Mouse (Mus musculus): ENCODE data around the gene S1pr5. TPM values are rescaled to one million over a fixed set of nuclear protein-coding genes. Genes with fewer than 3 reads are reported as not detected.

The S1pr5 gene
- polyA plus RNA-seq, 1 experiment from 2014 or later = 0.31 TPM

DNA sequence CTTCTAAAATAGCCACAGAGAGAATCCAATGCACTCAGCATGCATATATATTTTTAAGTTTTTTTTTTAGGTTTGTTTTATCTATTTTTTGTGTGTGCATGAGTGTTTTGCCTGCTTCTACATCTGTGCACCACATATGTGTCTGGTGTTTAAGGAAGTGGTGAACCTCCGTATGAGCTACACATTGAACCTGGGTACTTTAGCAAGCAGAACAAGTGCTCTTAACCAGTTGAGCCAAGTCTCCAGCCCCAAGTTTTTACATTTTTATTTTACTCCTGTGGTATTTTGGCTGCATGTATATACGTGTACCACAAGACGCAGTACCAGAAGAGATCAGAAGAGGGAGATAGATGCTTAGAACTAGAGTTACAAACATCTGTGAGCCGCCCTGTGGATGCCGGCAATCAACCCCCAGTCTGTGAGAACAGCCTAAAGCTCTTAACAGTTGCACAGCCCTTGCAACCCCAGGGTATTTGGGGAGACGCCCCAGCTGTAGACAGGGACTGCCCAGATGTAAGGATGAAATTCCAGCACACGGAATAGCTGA lies 26.8 kb downstream of the S1pr5 start:
- no peak overlapping the region for H3K9ac ChIP-seq (replicated peaks)
- peaks cover 6% of the 10 kb centered on the region; the same call in 1 of the 2 replicates for H3K9me3 ChIP-seq
- H3K4me1 ChIP-seq (replicated peaks) = peaks cover 15% of the 10 kb centered on the region
- ATAC-seq (ENCODE audit: insufficient number of reproducible peaks, insufficient read depth, low FRiP score, low TSS enrichment, low read depth) = peak; percentile 18; the same call in 1 of the 2 replicates
- no peaks in the 10 kb centered on the region for H3K36me3 ChIP-seq
- H3K27me3 ChIP-seq = no peaks in the 10 kb centered on the region; the same call in 1 of the 2 replicates
- H3K4me3 ChIP-seq (replicated peaks) = no peak overlapping the region
- 21% methylated on average over 7 of the region's 7 CpGs for WGBS
- H3K27ac ChIP-seq = no peak overlapping the region
- peak overlapping the region; percentile 43; the same call in 1 of the 2 replicates for H3K4me2 ChIP-seq

DNA sequence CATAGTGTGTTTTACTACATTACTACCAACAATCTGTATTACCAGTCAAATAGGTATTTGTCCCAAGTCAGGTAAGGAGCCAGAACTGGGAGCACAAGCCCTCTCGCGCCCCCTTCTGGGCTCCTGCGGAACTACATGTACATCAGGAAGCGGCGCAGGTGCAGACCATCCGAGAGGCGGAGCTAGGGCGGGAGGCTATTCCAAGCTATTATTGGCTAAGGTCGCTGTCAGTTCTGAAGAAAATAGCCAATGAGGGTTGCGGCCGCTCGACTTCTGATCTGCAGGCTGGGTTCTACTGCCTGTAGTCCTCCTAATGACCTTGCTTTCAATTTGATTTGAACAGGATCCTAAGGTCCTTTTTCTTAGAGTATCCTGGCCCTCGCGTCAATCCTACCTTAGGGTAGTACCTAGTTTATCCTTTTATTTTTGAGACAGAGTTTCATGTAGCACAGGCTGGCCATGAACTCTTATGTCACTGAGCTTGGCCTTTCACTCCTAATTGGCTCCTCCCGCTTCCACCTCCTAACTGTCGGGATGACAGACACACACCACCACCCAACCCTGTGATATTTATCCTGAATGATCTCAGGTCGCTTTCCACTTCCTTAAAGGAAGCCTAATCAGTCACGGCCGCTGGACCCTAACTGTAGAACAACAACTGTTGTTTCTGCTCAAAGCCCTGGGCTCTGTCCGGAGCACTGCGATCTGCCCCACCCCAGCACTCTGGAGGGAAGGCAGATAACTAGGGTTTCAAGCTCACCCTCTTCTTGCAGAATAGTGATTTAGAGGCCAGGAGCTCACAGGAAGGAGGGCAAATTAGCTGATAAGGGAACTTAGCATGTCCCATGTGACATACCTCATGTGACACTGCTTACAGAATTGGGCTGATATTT lies 27.5 kb downstream of the S1pr5 start:
- Histone ChIP-seq H3K4me1 (replicated peaks) (peaks cover 15% of the 10 kb centered on the region), H3K4me2 (peak overlapping the region; percentile 43), H3K9me3 (peaks cover 6% of the 10 kb centered on the region; the same call in 1 of the 2 replicates), H3K27me3 (no peaks in the 10 kb centered on the region; the same call in 1 of the 2 replicates), H3K4me3 (replicated peaks) (peak overlapping the region; percentile 25), H3K27ac (no peak overlapping the region), H3K36me3 (no peaks in the 10 kb centered on the region), H3K9ac (replicated peaks) (peak overlapping the region; percentile 27; the same call in 1 of the 2 replicates)
- WGBS = 17% methylated on average over 21 of the region's 21 CpGs
- peak; percentile 69; the same call in 1 of the 2 replicates for ATAC-seq (ENCODE audit: insufficient number of reproducible peaks, insufficient read depth, low FRiP score, low TSS enrichment, low read depth)

DNA sequence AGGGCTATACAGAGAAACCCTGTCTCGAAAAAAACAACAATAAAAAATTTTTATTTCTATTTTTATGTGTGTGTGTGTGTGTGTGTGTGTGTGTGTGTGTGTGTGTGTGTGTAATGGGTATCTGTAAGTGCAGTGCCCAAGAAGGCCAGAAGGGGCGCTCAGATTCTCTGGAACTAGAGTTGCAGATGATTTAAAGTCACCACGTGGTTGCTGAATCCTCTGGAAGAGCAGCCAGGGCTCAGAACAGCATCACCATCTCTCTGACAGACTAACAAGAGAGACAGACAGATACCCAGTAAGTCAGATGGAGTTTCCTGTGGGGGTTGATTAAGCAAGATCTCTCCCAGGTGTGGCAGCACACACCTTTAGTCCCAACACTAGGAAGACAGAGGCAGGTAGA lies 28.4 kb downstream of the S1pr5 start:
- Histone ChIP-seq H3K4me2 (no peak overlapping the region), H3K9ac (replicated peaks) (no peak overlapping the region), H3K27ac (no peak overlapping the region), H3K27me3 (no peaks in the 10 kb centered on the region; the same call in 1 of the 2 replicates), H3K4me3 (replicated peaks) (no peak overlapping the region), H3K4me1 (replicated peaks) (peaks cover 6% of the 10 kb centered on the region), H3K9me3 (peaks cover 6% of the 10 kb centered on the region; the same call in 1 of the 2 replicates), H3K36me3 (no peaks in the 10 kb centered on the region)
- WGBS = 68% methylated on average over 3 of the region's 3 CpGs
- ATAC-seq (ENCODE audit: insufficient number of reproducible peaks, insufficient read depth, low FRiP score, low TSS enrichment, low read depth) = no peak

- Histone ChIP-seq H3K27me3 (no peaks in the 10 kb centered on the region; the same call in 1 of the 2 replicates), H3K9ac (replicated peaks) (no peak overlapping the region), H3K27ac (no peak overlapping the region), H3K4me1 (replicated peaks) (peaks cover 8% of the 10 kb centered on the region), H3K36me3 (no peaks in the 10 kb centered on the region; the same call in 1 of the 2 replicates), H3K4me2 (no peak overlapping the region), H3K4me3 (replicated peaks) (no peak overlapping the region), H3K9me3 (no peaks in the 10 kb centered on the region)
- WGBS = 66% methylated on average over 25 of the region's 25 CpGs
- ATAC-seq (ENCODE audit: insufficient number of reproducible peaks, insufficient read depth, low FRiP score, low TSS enrichment, low read depth) = no peak
Measured at GRCm38 (mm10) chr9:21216050-21216841, 32.0 kb downstream of the S1pr5 start.

- Histone ChIP-seq H3K4me1 (replicated peaks) (0 out of 2 replicates have a peak, but pooled peaks cover 2% of the 10 kb centered on the region), H3K27me3 (no peaks in the 10 kb centered on the region; the same call in 1 of the 2 replicates), H3K4me2 (no peak overlapping the region), H3K9me3 (no peaks in the 10 kb centered on the region), H3K27ac (no peak overlapping the region), H3K4me3 (replicated peaks) (no peak overlapping the region), H3K9ac (replicated peaks) (no peak overlapping the region), H3K36me3 (no peaks in the 10 kb centered on the region; the same call in 1 of the 2 replicates)
- no peak for ATAC-seq (ENCODE audit: insufficient number of reproducible peaks, insufficient read depth, low FRiP score, low TSS enrichment, low read depth)
- WGBS = 32% methylated on average over 7 of the region's 7 CpGs
Measured at GRCm38 (mm10) chr9:21213617-21214190, 34.5 kb downstream of the S1pr5 start.

DNA sequence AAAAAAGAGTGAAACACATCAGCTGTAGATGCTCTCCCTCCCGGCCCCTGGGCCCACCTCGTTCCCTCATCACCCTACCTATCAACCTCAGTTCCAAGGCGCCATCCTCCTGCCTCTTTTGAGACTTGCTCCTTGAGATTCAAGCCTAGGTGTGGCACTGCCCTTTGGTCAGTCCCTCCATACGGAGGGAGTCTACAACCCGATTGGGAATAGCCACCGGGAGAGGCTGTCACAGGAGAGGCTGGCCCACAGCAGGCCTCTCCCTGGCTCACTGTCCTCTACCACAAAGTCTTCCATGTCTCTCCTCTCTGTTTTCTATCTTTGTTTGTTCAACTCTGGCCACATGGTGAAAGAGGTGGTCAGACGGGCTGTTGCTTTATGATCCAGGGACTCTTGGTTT lies 36.6 kb downstream of the S1pr5 start:
- Histone ChIP-seq H3K9ac (replicated peaks) (no peak overlapping the region), H3K27ac (no peak overlapping the region), H3K4me3 (replicated peaks) (no peak overlapping the region), H3K9me3 (no peaks in the 10 kb centered on the region), H3K36me3 (no peaks in the 10 kb centered on the region; the same call in 1 of the 2 replicates), H3K4me2 (no peak overlapping the region), H3K4me1 (replicated peaks) (0 out of 2 replicates have a peak, but pooled peaks cover 2% of the 10 kb centered on the region), H3K27me3 (no peaks in the 10 kb centered on the region; the same call in 1 of the 2 replicates)
- WGBS = 79% methylated on average over 7 of the region's 7 CpGs
- ATAC-seq (ENCODE audit: insufficient number of reproducible peaks, insufficient read depth, low FRiP score, low TSS enrichment, low read depth) = no peak

DNA sequence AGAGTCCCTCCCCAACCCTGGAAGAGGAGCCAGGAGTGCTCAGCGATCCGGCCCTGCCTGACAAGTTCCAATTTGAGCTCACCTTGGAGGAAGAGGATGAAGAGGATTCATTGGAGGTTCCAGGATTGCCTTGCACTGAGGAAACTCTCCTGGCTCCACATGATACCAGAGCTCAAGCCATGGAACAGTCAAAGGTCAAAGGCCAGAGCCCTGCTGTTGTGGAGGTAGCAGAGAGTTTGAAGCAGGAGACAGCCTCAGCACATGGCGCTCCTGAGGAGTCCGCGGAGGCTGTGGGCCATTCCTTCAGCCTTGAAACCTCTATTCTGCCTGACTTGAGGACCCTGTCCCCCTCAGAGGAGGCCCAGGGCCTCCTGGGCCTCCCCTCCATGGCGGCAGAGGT lies 37.4 kb downstream of the S1pr5 start:
- no peak overlapping the region for H3K4me3 ChIP-seq (replicated peaks)
- H3K4me2 ChIP-seq = no peak overlapping the region
- no peak overlapping the region for H3K27ac ChIP-seq
- H3K4me1 ChIP-seq (replicated peaks) = 0 out of 2 replicates have a peak, but pooled peaks cover 2% of the 10 kb centered on the region
- H3K36me3 ChIP-seq = no peaks in the 10 kb centered on the region; the same call in 1 of the 2 replicates
- no peak overlapping the region for H3K9ac ChIP-seq (replicated peaks)
- H3K27me3 ChIP-seq = no peaks in the 10 kb centered on the region
- H3K9me3 ChIP-seq = no peaks in the 10 kb centered on the region
- ATAC-seq (ENCODE audit: insufficient number of reproducible peaks, insufficient read depth, low FRiP score, low TSS enrichment, low read depth) = no peak
- WGBS = 78% methylated on average over 6 of the region's 6 CpGs

DNA sequence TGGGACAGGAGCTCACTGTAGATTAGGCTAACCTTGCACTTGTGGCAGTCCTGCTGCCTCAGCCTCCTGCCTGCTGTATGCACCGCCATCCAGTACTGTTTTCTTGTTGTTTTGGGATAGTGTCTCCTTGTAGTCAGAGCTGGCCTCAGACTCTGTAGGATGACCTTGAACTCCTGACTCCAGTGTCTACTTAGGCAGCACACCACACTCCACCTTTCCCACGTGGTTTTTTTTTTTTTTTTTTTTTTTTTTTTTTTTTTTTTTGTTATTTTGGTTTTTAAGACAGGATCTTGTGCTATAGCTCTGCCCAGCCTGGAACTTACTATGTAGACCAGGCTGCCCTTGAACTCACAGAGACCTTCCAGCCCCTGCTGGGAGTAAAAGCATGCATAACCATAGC lies 39.6 kb downstream of the S1pr5 start:
- no peak for ATAC-seq (ENCODE audit: insufficient number of reproducible peaks, insufficient read depth, low FRiP score, low TSS enrichment, low read depth)
- Histone ChIP-seq H3K4me1 (replicated peaks) (peaks cover 12% of the 10 kb centered on the region; the same call in 1 of the 2 replicates), H3K4me3 (replicated peaks) (no peak overlapping the region), H3K9ac (replicated peaks) (no peak overlapping the region), H3K27me3 (no peaks in the 10 kb centered on the region), H3K27ac (no peak overlapping the region), H3K4me2 (no peak overlapping the region), H3K9me3 (no peaks in the 10 kb centered on the region), H3K36me3 (no peaks in the 10 kb centered on the region; the same call in 1 of the 2 replicates)
- 64% methylated on average over 2 of the region's 2 CpGs for WGBS

DNA sequence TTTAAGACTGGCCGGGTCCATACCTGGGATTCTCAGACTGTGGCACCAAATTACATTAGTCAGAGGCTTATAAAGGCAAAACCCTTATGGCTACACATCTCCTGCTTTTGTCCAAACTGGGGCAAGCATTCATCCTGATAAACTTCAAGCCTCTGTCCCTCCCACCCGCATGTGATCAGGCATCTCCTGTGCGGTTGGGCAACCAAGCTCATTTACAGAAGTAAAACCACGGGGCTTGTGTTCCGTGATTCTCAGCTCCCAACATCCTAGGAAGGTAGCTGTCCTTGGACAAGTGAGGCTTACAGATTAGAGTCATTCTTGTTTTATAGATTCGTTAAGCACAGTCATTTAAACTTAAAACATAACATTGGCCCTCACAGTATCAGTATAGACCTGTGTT lies 41.4 kb downstream of the S1pr5 start:
- no peaks in the 10 kb centered on the region for H3K9me3 ChIP-seq
- H3K36me3 ChIP-seq = no peaks in the 10 kb centered on the region; the same call in 1 of the 2 replicates
- H3K4me2 ChIP-seq = no peak overlapping the region
- WGBS = 89% methylated on average over 6 of the region's 6 CpGs
- no peak for ATAC-seq (ENCODE audit: insufficient number of reproducible peaks, insufficient read depth, low FRiP score, low TSS enrichment, low read depth)
- no peak overlapping the region for H3K9ac ChIP-seq (replicated peaks)
- H3K27ac ChIP-seq = no peak overlapping the region
- H3K4me1 ChIP-seq (replicated peaks) = peaks cover 10% of the 10 kb centered on the region; the same call in 1 of the 2 replicates
- no peak overlapping the region for H3K4me3 ChIP-seq (replicated peaks)
- no peaks in the 10 kb centered on the region for H3K27me3 ChIP-seq

- H3K4me3 ChIP-seq (replicated peaks) = peak overlapping the region; percentile 42
- H3K4me1 ChIP-seq (replicated peaks) = peaks cover 10% of the 10 kb centered on the region; the same call in 1 of the 2 replicates
- ATAC-seq (ENCODE audit: insufficient number of reproducible peaks, insufficient read depth, low FRiP score, low TSS enrichment, low read depth) = peak; percentile 54
- WGBS = 5% methylated on average over 23 of the region's 23 CpGs
- peak overlapping the region; percentile 35 for H3K9ac ChIP-seq (replicated peaks)
- peak overlapping the region; percentile 59 for H3K4me2 ChIP-seq
- H3K27me3 ChIP-seq = no peaks in the 10 kb centered on the region
- no peak overlapping the region for H3K27ac ChIP-seq
- no peaks in the 10 kb centered on the region for H3K36me3 ChIP-seq
- no peaks in the 10 kb centered on the region for H3K9me3 ChIP-seq
Measured at GRCm38 (mm10) chr9:21204528-21205272, 43.5 kb downstream of the S1pr5 start.

All from limb, embryonic 12.5 days (tissue).